Mouse (Mus musculus): ENCODE results near the gene Wdhd1.

GRCm38 (mm10) chr14:47307669-47308068 is 31.0 kb upstream of the Wdhd1 start:
- no peak for TF ChIP-seq CTCF (IDR thresholded peaks at IDR 0.05; ENCODE audit: control insufficient read depth, insufficient read depth, insufficient read length)
- TF ChIP-seq MYOD1 (IDR thresholded peaks at IDR 0.05; ENCODE audit: control insufficient read depth, insufficient read length, low read depth), result no peak
- TF ChIP-seq MAX (IDR thresholded peaks at IDR 0.05), result no peak
- no peak for TF ChIP-seq USF1 (IDR thresholded peaks at IDR 0.05; ENCODE audit: low read depth)
- no peak for TF ChIP-seq CEBPB (IDR thresholded peaks at IDR 0.05; ENCODE audit: low read depth)

Data from C2C12 (cell line).